Mouse (Mus musculus) gonadal fat pad, adult 2 months (tissue): ENCODE measurements at regions not wholly inside any gene's neighbourhood (a gene's known extent, or its start where the extent isn't known, plus 50 kb on each side); places are given as distances from the start of the nearest gene placed in this dataset.

ENCODE experiments used
- DNase-seq: peaks from one replicate; pipeline ENCODE4 v3.0.0-alpha.2; 2012; ENCODE audit warnings: low read depth

- no peak for DNase-seq
Observed at GRCm38 (mm10) chr8:26354516-26354915, 235.2 kb downstream of the Gm45692 start.

GRCm38 (mm10) chr8:26356801-26357200, 237.5 kb downstream of the Gm45692 start:
- DNase-seq = no peak

GRCm38 (mm10) chr8:26358711-26359136, 239.4 kb downstream of the Gm45692 start:
- DNase-seq = no peak

- DNase-seq = no peak
Observed at GRCm38 (mm10) chr8:26362366-26362765, 243.0 kb downstream of the Gm45692 start.

GRCm38 (mm10) chr8:26363616-26364015, 244.3 kb downstream of the Gm45692 start:
- DNase-seq = no peak

GRCm38 (mm10) chr8:26364637-26365036, 245.3 kb downstream of the Gm45692 start:
- DNase-seq = no peak

GRCm38 (mm10) chr8:26380668-26381067, 261.3 kb downstream of the Gm45692 start:
- no peak for DNase-seq

GRCm38 (mm10) chr8:26382426-26382825, 263.1 kb downstream of the Gm45692 start:
- no peak for DNase-seq

GRCm38 (mm10) chr8:26383886-26384285, 264.6 kb downstream of the Gm45692 start:
- DNase-seq = no peak

GRCm38 (mm10) chr8:26384305-26384993, 265.1 kb downstream of the Gm45692 start:
- no peak for DNase-seq

GRCm38 (mm10) chr8:26384994-26385345, 265.6 kb downstream of the Gm45692 start:
- no peak for DNase-seq

- DNase-seq = no peak
Observed at GRCm38 (mm10) chr8:26395061-26395460, 275.7 kb downstream of the Gm45692 start.

GRCm38 (mm10) chr8:26420002-26420401, 300.7 kb downstream of the Gm45692 start:
- no peak for DNase-seq

GRCm38 (mm10) chr8:26420536-26420935, 301.2 kb downstream of the Gm45692 start:
- no peak for DNase-seq

- DNase-seq = no peak
Observed at GRCm38 (mm10) chr8:26427311-26427710, 308.0 kb downstream of the Gm45692 start.

GRCm38 (mm10) chr8:26429751-26430327, 310.5 kb downstream of the Gm45692 start:
- DNase-seq = no peak

GRCm38 (mm10) chr8:26432161-26432919, 313.0 kb downstream of the Gm45692 start:
- DNase-seq = no peak

- DNase-seq = no peak
Observed at GRCm38 (mm10) chr8:26436236-26436635, 316.9 kb downstream of the Gm45692 start.

- no peak for DNase-seq
Observed at GRCm38 (mm10) chr8:26437571-26437970, 318.2 kb downstream of the Gm45692 start.

- DNase-seq = no peak
Observed at GRCm38 (mm10) chr8:26438246-26438862, 319.0 kb downstream of the Gm45692 start.

GRCm38 (mm10) chr8:26438877-26439276, 319.5 kb downstream of the Gm45692 start:
- DNase-seq = no peak

GRCm38 (mm10) chr8:26441268-26442030, 322.1 kb downstream of the Gm45692 start:
- DNase-seq = no peak
